Mouse (Mus musculus) ES-E14 (cell line): ENCODE measurements at regions not wholly inside any gene's neighbourhood (a gene's known extent, or its start where the extent isn't known, plus 50 kb on each side); places are given as distances from the start of the nearest gene placed in this dataset.

Source experiments
- ZC3H11A ChIP-seq: IDR thresholded peaks from 2 replicates; pipeline ENCODE4 v1.6.1; 2012; ENCODE audit warnings: low read depth, mild to moderate bottlenecking, inconsistent platforms, low read length, borderline replicate concordance
- ZNF384 ChIP-seq: IDR thresholded peaks from 2 replicates; pipeline ENCODE4 v1.6.1; 2012; ENCODE audit warnings: low read depth, low read length, inconsistent platforms

- TF ChIP-seq ZC3H11A: no peak
- no peak for TF ChIP-seq ZNF384
Measured at GRCm38 (mm10) chr3:41426946-41427345, 128.6 kb upstream of the Jade1 start.
